Mouse (Mus musculus): ENCODE results near the gene Smim24. TPM values are rescaled to one million over a fixed set of nuclear protein-coding genes. Genes with fewer than 3 reads are reported as not detected.

Smim24 gene
- total RNA-seq, 2 experiments from 2014 or later = 6.5 to 34.0 TPM

DNA sequence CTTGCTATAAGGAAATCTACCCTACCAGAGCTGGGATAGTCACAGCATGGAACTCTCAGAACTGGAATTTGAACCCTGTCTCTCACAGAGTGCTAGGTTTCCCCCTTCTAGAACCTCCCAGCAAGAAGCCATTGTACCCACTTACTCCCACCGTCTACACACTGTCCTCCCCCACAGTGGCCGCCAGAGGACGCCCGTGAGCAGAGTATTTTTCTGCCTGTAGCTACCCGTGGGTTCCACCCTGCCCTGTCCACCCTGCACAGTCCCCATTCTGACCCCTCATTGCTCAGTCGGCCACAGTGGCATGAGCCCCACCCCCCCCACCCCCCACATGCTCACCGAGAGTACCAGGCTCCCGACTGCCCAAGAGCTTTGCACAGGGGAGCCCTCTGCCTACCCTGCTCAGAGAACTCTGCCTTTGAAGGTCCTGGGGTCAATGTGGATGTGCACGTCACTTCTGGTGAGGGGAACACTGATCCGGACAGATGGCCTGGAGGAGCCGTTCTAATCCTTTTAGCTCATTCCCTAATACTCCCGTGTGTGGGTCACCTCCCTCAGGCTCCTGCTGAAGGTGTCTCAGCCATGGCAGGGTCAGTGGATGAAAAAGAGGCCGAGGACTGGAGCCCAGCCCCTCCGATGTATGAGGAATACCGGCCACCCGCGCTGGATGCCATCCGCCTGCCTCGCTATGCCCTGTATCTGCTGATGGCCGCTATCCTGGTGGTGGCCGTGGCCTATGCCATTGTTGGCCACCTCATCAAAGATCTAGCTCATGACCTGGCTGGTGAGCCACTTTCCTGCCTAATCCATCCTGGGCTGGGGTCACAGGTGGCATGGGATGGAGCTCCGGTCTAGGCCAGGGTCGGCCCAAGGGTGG lies 2.8 kb upstream of the Smim24 start:
- peak; percentile 83 for ATAC-seq (ENCODE audit: poor library complexity, severe bottlenecking)

DNA sequence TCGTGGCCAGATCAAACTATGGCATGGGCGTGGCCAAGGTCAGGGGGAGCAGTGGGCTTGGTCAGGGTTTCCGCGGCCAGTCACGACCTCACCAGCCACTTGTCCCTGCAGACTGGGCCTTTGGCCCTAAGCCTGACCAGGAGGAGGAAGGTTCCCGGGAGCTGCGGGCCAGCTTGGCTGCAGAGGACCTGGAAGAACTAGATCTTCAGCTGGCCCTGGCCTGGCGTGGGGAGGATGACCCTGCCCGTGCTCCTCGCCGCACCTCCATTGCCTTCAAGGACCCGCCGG lies 2.2 kb upstream of the Smim24 start:
- ATAC-seq (ENCODE audit: poor library complexity, severe bottlenecking) = no peak

DNA sequence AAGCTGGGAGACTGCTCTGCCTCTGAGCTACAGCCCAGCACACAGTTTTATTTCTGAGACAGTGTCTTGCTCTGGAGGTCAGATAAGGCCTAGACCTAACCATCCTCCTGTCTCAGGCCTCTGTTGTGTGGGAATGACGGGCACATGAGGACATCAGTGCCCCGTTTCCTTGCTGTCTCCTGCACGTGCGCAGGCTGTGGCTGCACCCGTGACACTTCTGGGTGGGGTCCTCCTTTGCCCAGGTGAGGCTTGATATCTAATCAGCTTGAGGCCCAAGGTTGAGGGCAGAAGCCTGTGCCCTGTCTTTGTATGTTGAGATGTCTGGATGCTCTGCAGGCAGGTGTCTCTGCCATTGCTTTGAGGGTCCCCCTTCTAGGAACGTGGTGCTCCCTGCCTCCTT lies 581 bp upstream of the Smim24 start:
- no peak for ATAC-seq (ENCODE audit: poor library complexity, severe bottlenecking)

DNA sequence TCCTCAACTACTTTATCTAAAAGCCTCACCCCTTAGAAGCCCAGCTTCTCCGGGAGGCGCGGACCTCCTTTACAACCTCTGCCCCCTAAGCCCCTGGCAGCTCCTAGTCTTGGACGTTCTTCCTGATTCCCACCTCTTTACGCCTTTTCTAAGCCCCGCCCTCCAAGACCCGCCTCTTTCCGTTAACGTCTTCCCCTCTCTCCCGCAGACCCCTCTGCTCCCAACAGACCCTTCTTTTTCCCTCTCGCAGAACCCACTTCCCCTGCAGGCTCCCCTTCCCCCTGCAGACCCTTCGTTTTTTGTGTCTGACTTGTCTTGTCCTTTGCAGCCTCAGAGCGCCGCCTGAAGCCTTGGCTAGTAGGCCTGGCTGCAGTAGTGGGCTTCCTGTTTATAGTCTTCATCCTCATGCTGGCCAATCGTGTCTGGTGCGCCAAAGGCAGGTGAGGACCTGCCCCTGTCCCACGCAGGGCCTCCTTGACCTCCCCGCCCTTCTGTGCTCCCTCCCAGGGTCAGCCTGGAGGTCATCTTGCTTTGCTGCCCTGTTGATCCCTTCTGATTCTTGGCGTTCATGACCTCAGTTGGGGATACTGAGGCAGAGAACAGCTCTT lies 709 bp downstream of the Smim24 start:
- peak; percentile 41 for ATAC-seq (ENCODE audit: poor library complexity, severe bottlenecking)

DNA sequence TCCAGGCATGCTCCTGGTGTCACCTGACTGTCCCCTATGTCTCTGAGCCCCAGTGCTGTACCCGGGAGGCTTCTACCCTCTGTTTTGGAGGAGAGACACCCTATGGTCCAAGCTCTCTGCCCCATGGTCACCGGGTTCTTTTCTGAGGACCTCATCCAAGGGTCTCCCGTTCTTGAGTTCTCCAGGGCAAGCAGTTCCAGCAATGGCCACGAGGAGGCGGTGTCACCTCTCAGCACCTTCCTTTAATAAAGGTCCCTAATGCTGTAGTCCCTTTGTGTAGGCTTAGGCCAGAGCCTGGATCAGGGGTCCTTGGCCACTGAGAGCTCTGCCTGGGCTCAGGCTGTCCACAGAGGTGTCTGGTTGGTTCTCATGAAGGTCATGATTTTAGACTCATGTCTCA lies 2.3 kb downstream of the Smim24 start:
- peak; percentile 78 for ATAC-seq (ENCODE audit: poor library complexity, severe bottlenecking)

DNA sequence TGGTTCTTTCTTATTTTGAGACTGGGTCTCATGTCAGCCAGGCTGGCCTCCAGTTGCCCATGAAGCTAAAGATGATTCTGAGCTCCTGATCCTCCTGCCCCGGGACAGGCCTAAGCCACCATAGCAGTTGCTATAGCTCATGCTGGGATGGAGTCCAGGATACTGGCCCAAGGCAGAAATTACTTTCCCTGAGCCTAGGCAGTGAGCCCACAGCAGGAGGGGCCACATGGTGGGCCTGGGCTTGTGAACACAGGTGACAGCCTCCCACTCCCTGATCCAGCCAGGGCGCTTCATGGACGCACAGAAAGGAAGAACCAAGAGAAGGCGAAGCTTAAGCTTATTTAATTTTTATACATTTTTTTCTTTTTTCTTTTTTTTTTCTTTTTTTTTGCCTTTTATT lies 3.0 kb downstream of the Smim24 start:
- no peak for ATAC-seq (ENCODE audit: poor library complexity, severe bottlenecking)

DNA sequence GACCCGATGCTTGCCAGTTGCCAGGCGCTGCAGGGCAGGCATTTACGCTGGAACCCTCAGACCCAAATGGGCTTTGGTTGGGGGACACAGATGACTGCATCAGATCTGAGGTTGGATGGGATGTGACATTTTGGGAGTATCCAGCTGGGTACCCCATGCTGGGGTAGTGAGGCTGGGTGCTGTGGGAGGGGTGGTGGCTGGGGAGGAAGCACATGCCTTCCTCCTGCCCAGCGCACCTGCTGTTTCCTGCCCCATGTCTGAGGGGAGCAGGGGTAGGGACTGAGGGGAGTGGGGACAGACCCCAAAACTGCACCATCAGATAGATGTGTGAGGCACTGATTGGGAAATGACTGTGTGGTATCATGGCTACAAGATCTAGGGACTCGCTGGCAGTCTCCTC lies 3.9 kb downstream of the Smim24 start:
- no peak for ATAC-seq (ENCODE audit: poor library complexity, severe bottlenecking)

DNA sequence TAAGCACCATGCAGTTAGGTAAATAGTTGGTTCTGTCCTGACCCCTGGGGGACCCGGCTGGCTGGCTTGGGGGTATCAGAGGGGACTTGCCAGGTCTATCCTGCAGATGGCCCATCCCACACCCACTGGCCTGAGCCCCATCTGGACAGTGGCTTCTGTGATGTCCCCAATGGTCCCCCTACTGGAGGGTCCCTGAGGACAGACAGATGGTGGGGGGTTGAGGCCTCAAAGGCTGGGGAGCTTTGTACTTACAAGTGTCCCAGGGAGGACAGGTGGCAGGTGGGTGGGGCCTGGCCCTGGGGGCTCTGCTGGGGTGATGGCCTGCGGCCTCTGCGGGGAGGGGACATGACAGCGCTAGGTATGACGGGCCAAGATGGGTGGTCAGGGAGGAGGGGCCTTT lies 6.4 kb downstream of the Smim24 start:
- no peak for ATAC-seq (ENCODE audit: poor library complexity, severe bottlenecking)

DNA sequence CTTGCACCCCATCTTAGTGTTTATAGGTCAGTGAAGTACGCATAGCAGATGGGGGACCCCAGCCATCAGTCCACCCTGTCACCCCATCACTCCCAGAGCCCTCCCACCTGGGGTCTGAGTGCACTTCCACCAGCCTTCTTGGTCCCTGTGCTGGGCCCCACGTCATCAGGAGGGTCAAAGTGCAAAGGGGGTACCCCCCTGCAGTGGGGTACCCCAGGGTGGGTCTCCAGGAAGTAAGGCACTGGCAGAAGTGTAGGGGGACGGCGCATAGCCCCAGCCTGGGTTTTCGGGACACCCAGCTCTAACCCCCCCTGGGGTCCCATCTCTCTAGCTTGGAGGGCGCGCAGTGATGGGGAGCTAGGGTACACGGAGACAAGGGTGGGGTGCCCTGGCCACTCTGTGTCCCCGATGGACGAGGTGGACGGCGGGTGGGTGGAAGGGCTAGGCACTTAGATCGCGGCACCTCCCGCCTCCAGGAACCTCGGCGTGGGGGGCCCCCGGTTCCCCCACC lies 7.0 kb downstream of the Smim24 start:
- no peak for ATAC-seq (ENCODE audit: poor library complexity, severe bottlenecking)

DNA sequence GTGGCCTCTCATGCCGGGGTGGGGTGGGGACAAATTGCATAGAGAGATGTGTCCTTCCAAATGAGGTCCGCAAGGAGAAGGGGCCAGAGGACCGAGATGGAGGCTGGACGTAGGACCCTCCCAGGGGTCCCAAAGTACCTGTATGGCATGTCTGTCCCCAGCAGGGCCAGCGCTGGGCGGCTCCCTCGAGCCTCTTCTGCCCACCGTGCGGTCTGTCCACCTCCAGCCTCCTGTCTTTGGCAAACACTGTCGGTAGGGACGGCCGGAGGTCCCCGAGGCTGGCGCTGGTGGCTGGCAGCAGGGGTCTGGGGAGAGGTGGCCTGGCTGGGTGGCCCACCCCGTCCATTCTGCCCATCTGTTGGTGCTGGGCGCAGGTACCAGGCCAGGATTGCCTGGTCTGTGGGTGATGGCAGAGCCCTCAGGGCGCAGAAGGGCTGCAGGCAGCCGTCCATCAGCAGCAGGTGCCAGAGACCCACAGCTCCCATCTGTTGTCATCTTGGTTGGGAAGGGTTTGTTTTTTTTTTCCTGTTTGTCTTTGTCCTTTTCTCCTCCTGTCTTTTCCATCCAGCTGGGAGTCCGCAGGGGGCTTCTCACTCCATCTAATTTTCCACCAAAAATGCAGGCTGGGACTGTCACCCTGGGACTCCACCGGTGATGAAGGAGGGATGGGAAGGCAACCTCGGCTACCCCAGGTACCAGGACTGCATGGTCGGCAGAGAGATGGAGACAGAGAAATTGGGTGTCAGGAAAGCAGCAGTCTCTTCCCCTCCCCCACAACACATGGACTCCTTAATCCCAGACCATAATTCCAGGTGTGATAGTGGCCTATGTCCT lies 7.7 kb downstream of the Smim24 start:
- ATAC-seq (ENCODE audit: poor library complexity, severe bottlenecking) = no peak

DNA sequence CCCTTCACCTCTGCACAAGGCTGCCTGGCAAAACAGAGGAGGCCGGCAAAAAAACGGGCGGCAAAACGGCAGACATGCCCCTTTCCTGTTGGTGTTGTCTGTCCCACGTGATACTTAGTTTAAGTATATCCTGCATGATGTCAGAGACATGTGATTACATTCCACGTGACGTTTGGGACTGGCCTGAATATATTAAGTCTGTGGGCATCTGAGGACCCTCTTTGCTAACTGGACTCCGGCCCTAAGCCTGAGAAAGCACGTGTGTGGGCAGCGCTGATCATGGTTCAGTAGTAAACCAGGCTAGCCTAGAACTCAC lies 8.3 kb downstream of the Smim24 start:
- no peak for ATAC-seq (ENCODE audit: poor library complexity, severe bottlenecking)

DNA sequence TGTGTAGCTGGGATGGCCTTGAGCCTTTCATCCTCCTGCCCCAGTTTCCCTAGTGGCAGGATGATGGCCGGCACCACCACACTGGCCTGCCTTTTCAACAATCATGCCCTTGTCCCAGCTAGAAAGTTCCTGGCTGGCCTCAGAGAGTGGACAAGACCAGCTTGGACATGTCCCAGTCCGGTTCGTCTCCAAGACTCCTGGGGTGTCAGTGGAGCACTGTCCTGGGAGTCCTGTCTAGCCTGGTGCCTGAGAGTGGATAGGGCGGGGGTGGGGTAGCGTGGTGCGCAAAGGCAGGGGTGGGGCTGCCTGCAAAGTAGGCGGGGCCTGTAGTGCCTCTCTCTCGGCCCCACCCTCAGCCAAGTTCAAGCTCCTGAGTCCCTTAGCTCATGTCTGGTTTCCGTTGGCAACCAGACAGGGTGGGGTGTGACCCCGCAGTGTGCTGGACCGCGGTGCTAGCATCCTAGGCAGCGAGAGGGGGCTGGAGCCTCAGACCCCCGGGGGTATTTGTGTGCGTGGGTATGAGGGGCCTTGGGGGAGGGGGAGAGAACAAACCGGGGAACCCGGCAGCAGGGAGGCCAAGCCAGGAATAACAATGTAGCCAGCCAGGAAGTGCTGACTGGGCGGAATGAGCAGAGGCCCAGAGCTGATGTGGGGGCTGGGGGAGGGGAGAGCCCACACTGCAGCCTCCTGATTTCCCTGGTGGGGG lies 8.8 kb downstream of the Smim24 start:
- ATAC-seq (ENCODE audit: poor library complexity, severe bottlenecking) = 0 out of 2 replicates have a peak, but pooled peaks have one; percentile 19

DNA sequence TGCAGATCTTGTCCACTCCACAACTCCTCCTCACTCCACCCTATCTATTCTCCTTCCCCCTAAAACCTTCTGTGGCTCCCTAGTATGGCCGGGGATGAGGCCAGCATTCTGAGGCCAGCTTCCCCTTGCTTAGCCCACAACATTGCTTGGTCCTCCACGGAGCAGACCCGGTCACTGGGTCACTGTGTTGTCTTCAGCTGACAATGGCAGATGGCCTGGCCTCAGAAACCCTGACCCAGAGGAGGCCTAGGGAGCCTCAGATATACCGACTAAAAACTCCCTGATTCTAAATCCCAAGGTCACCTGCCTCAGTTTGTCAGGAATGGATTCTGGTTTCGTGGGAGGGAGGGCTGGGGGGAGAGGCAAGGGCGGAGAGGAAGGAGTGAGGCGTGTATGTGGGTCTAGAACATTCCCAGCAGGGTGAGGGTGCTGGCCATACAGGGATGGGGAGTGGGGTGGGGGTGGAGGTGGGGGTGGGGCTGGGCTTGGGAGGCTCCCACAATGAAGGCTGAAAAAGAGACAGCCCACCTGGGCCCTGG lies 9.4 kb downstream of the Smim24 start:
- no peak for ATAC-seq (ENCODE audit: poor library complexity, severe bottlenecking)

DNA sequence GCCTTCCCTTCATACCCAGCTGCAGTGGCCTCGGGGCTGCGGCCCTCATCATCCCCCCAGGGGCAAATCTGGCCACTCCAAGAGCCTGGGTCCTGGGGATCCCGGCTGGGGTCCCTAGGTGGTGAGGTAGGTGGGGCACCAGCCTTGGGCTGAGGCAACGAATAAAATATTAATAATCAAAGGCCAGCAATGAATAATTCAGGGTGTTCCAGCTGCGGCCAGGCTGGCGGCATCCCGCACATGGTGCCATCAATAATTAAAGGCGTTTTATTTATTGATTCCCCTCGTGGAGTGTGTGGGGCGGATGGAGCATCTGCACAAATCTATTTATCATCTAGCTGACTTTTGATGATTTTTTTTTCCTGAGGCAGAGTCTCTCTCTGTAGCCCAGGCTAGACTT lies 10.7 kb downstream of the Smim24 start:
- ATAC-seq (ENCODE audit: poor library complexity, severe bottlenecking) = no peak

DNA sequence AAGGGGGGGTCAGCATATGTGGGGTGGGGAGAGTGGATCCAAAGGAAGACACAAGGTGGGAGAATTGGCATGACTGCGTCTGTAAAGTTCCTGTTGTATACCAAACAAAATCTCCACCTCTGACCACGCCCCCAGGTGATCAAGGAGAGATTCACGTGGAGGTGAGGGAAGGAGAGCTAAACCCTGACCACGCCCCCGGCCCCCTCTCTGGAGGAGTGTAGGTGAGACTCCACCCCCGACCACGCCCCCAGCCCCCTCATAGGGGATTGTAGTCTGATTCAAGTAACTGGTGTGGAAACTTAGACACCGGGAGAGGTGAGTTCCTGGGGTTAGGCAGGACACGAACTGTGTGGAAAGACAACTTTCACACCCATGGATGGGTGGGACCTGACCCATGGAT lies 11.2 kb downstream of the Smim24 start:
- no peak for ATAC-seq (ENCODE audit: poor library complexity, severe bottlenecking)

DNA sequence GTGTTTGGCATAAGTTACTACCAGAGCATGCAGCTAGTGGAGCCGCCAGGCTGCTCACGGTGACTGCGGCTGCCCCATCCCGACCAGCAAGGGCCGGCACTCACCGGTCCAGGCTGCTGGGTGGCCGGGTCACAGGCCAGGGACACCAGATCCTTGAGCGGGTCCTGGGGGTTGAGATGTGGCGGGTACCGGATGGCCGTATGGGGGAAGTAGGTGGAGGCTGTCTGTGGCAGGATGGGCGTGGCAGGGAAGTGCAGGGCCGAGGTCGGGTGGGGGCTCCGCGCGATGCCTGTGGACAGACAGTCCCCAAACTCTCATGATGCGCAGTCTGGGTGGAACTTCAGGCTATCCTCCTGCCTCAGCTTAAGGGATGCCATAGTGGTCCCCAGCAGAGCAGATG lies 11.9 kb downstream of the Smim24 start:
- ATAC-seq (ENCODE audit: poor library complexity, severe bottlenecking) = peak; percentile 60

DNA sequence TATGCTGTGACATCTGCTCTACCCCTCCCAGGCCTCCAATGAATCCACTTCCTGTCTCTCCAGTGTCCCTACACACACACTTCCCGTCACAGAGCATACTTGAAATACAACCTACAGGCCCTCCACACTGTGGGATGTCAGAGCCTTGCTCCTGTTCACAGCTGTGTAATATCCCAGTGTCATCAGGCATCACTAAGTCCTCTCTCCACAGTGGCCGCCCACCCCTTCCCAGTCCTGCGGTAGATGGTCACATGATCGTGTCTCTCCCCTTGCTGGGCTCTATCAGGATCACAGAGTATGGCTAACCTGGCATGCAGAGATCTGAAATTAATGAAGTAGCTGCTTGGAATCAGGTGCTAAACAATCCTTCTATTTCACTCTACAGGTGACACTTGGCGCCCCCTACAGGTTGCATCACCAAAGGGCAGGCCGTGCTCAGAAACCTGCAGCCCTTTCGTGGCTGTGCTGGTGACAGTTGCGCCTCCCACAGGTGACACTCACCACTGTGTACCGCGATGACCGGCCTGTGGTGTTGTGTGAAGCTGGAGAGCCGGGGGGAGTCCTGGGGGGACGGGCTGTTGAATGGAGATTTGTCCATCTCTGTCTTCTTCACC lies 12.8 kb downstream of the Smim24 start:
- ATAC-seq (ENCODE audit: poor library complexity, severe bottlenecking) = peak; percentile 34

DNA sequence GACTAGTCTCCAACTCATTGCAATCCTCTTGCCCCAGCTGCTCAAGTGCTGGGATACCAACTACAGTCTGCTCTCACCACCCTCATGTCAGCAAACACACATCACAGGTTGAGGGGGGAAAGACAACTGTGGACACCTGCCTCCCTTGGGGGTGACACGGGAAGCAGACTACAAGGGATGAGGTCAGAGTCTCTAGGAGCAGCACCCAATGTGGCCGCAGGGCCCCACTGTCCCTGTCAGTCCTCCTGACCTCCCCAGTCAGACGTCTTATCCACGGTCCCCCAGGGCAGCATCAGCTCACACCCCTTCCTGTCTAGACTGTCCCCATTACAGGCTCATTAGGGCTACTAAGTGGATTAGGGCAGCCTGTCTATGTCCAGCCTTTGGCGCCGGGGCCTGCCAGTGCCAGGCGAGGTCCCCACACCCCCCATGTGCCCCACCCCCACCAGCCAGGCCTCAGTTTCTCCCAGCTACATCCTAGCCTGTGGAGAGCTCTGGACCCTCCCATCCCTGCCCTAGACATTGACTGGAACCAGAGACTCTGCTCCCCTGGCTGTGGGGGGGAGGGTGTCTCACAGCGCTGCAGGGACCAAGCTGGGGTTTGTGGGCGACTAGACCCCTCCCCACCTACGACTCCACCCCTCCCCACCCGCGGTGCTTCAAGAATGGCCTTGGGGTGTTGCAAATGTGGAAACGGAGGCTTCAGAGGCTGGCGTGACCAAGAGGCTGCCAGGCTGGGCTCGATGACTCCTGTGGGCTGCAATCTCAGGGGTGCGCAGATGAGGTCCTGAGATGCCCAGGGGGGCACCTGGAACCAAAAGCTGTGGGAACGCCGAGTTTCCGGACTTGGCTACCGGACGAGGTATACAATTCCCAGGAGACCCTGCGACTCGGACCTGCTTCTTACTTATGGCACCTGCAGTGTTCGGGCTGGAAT lies 13.9 kb downstream of the Smim24 start:
- no peak for ATAC-seq (ENCODE audit: poor library complexity, severe bottlenecking)
